Mouse (Mus musculus) MEL (cell line): ENCODE measurements around the gene Snrnp35. TPM values are rescaled to one million over a fixed set of nuclear protein-coding genes. Genes with fewer than 3 reads are reported as not detected.

Experiments used
- DNase-seq: peaks from one replicate; pipeline ENCODE4 v3.0.0; 2011; ENCODE audit warnings: low read depth, low spot score
- H3K27ac ChIP-seq: 2 replicates; pipeline ENCODE4 v1.5.1; 2012; ENCODE audit warnings: low read depth, mild to moderate bottlenecking, control low read depth, low read length, moderate library complexity; ENCODE audit not compliant: control insufficient read depth
- H3K27me3 ChIP-seq, 2 experiments: fragments of 150-350 bp in 1 of 2; sonication (generic) in 1 of 2; 2 replicates each; pipeline ENCODE4 v1.6.1; 2012; ENCODE audit warnings: low read length in 2 of 2, mild to moderate bottlenecking in 2 of 2, improper control_type of control experiment in 1 of 2, moderate library complexity in 1 of 2; ENCODE audit not compliant: insufficient read depth in 2 of 2, control insufficient read depth in 1 of 2
- H3K36me3 ChIP-seq, 2 experiments: 2 replicates each; pipeline ENCODE4 v1.6.1; 2012 to 2014; ENCODE audit warnings: low read length in 2 of 2, improper control_type of control experiment in 1 of 2, inconsistent platforms in 1 of 2, mild to moderate bottlenecking in 1 of 2; ENCODE audit not compliant: insufficient read depth in 2 of 2, control insufficient read depth in 1 of 2
- H3K4me1 ChIP-seq, 2 experiments: fragments of 150-350 bp in 1 of 2; sonication (generic) in 1 of 2; 2 replicates each; pipeline ENCODE4 v1.6.1; 2012; ENCODE audit warnings: low read length in 2 of 2, improper control_type of control experiment in 1 of 2, mild to moderate bottlenecking in 1 of 2; ENCODE audit not compliant: insufficient read depth in 2 of 2, control insufficient read depth in 1 of 2
- H3K4me3 ChIP-seq, 2 experiments: fragments of 150-350 bp in 1 of 2; sonication (generic) in 1 of 2; 2 replicates each; pipeline ENCODE4 v1.5.1; 2012; ENCODE audit warnings: low read depth in 2 of 2, low read length in 2 of 2, mild to moderate bottlenecking in 2 of 2, moderate library complexity in 2 of 2, control low read depth in 1 of 2, improper control_type of control experiment in 1 of 2; ENCODE audit not compliant: control insufficient read depth in 1 of 2, insufficient read depth in 1 of 2
- H3K79me2 ChIP-seq: 2 replicates; pipeline ENCODE4 v1.6.1; 2012; ENCODE audit warnings: mild to moderate bottlenecking, low read length, moderate library complexity; ENCODE audit not compliant: control insufficient read depth, poor library complexity, insufficient read depth
- H3K9ac ChIP-seq: 2 replicates; pipeline ENCODE4 v1.6.1; 2012; ENCODE audit warnings: low read depth, mild to moderate bottlenecking, control low read depth, low read length, moderate library complexity; ENCODE audit not compliant: control insufficient read depth, poor library complexity, severe bottlenecking
- H3K9me3 ChIP-seq: fragments of 150-350 bp; sonication (generic); replicated peaks from 2 replicates; pipeline ENCODE4 v1.6.1; 2012; ENCODE audit warnings: mild to moderate bottlenecking, low read length, improper control_type of control experiment, moderate library complexity; ENCODE audit not compliant: insufficient read depth
- BHLHE40 ChIP-seq: IDR thresholded peaks from 2 replicates; pipeline ENCODE4 v1.6.1; 2012; ENCODE audit warnings: low read depth, mild to moderate bottlenecking, inconsistent platforms, low read length, improper control_type of control experiment, borderline replicate concordance
- CTCF ChIP-seq, 3 experiments: IDR thresholded peaks in 2 of 3; conservative IDR thresholded peaks in 1 of 3; 2 replicates each; pipeline ENCODE4 v1.5.1; 2011 to 2012; ENCODE audit warnings: low read length in 3 of 3, low read depth in 2 of 3, mild to moderate bottlenecking in 2 of 3, improper control_type of control experiment in 1 of 3, inconsistent platforms in 1 of 3, mixed read lengths in 1 of 3, moderate library complexity in 1 of 3; ENCODE audit not compliant: control insufficient read depth in 1 of 3, insufficient read depth in 1 of 3, poor library complexity in 1 of 3, severe bottlenecking in 1 of 3
- E2F4 ChIP-seq: IDR thresholded peaks from 2 replicates; pipeline ENCODE4 v1.6.1; 2011; ENCODE audit warnings: low read depth, low read length, improper control_type of control experiment, borderline replicate concordance
- ETS1 ChIP-seq: IDR thresholded peaks from 2 replicates; pipeline ENCODE4 v1.6.1; 2012; ENCODE audit warnings: low read depth, mild to moderate bottlenecking, inconsistent platforms, low read length, improper control_type of control experiment, moderate library complexity
- GABPA ChIP-seq: IDR thresholded peaks from 2 replicates; pipeline ENCODE4 v1.6.1; 2012; ENCODE audit warnings: low read depth, mild to moderate bottlenecking, inconsistent platforms, low read length, improper control_type of control experiment, moderate library complexity
- GATA1 ChIP-seq: IDR thresholded peaks from 2 replicates; pipeline ENCODE4 v1.6.1; 2011; ENCODE audit warnings: low read depth, low read length, improper control_type of control experiment
- HCFC1 ChIP-seq: IDR thresholded peaks from 2 replicates; pipeline ENCODE4 v1.6.1; 2012; ENCODE audit warnings: low read depth, mild to moderate bottlenecking, inconsistent platforms, low read length, improper control_type of control experiment, moderate library complexity
- JUND ChIP-seq: IDR thresholded peaks from 2 replicates; pipeline ENCODE4 v1.6.1; 2011; ENCODE audit warnings: low read depth, mild to moderate bottlenecking, improper control_type of control experiment, low read length
- KAT2A ChIP-seq: conservative IDR thresholded peaks from 2 replicates; pipeline ENCODE4 v1.6.1; 2012; ENCODE audit warnings: low read depth, low read length, improper control_type of control experiment, inconsistent platforms
- MAFK ChIP-seq: IDR thresholded peaks from 2 replicates; pipeline ENCODE4 v1.6.1; 2011; ENCODE audit warnings: low read depth, mild to moderate bottlenecking, low read length, improper control_type of control experiment, borderline replicate concordance
- MAX ChIP-seq: IDR thresholded peaks from 2 replicates; pipeline ENCODE4 v1.6.1; 2011; ENCODE audit warnings: low read length, improper control_type of control experiment
- MEF2A ChIP-seq: IDR thresholded peaks from 2 replicates; pipeline ENCODE4 v1.6.1; 2014; ENCODE audit warnings: low read depth, mild to moderate bottlenecking, inconsistent platforms, low read length, improper control_type of control experiment; ENCODE audit not compliant: poor library complexity, insufficient replicate concordance, severe bottlenecking; ENCODE audit errors: extremely low read depth
- MXI1 ChIP-seq: IDR thresholded peaks from 2 replicates; pipeline ENCODE4 v1.6.1; 2011; ENCODE audit warnings: mild to moderate bottlenecking, low read depth, low read length, improper control_type of control experiment
- MYB ChIP-seq: IDR thresholded peaks from 2 replicates; pipeline ENCODE4 v1.6.1; 2011; ENCODE audit warnings: mild to moderate bottlenecking, low read depth, low read length, improper control_type of control experiment
- MYC ChIP-seq: IDR thresholded peaks from 2 replicates; pipeline ENCODE4 v1.6.1; 2011; ENCODE audit warnings: low read depth, mild to moderate bottlenecking, low read length, improper control_type of control experiment, moderate library complexity
- NELFE ChIP-seq: IDR thresholded peaks from 2 replicates; pipeline ENCODE4 v1.6.1; 2011; ENCODE audit warnings: low read depth, low read length, improper control_type of control experiment
- NRF1 ChIP-seq: IDR thresholded peaks from 2 replicates; pipeline ENCODE4 v1.6.1; 2014; ENCODE audit warnings: low read depth, mild to moderate bottlenecking, inconsistent platforms, low read length, improper control_type of control experiment, moderate library complexity; ENCODE audit not compliant: poor library complexity, insufficient read depth, severe bottlenecking
- POLR2A ChIP-seq, 2 experiments: IDR thresholded peaks; 2 replicates each; pipeline ENCODE4 v1.6.1; 2011 to 2012; ENCODE audit warnings: low read length in 2 of 2, mild to moderate bottlenecking in 2 of 2, control low read depth in 1 of 2, improper control_type of control experiment in 1 of 2, low read depth in 1 of 2, moderate library complexity in 1 of 2; ENCODE audit not compliant: control insufficient read depth in 1 of 2, insufficient read depth in 1 of 2, poor library complexity in 1 of 2
- POLR2AphosphoS2 ChIP-seq: IDR thresholded peaks from 2 replicates; pipeline ENCODE4 v1.6.1; 2011; ENCODE audit warnings: low read length, improper control_type of control experiment
- POLR2AphosphoS5 ChIP-seq: IDR thresholded peaks from 2 replicates; pipeline ENCODE4 v1.6.1; 2012; ENCODE audit warnings: low read depth, borderline replicate concordance, mild to moderate bottlenecking, inconsistent platforms, low read length, moderate library complexity, mixed read lengths
- RAD21 ChIP-seq: IDR thresholded peaks from 2 replicates; pipeline ENCODE4 v1.6.1; 2011; ENCODE audit warnings: mild to moderate bottlenecking, low read depth, low read length, improper control_type of control experiment
- RCOR1 ChIP-seq: IDR thresholded peaks from 2 replicates; pipeline ENCODE4 v1.6.1; 2012; ENCODE audit warnings: low read depth, mild to moderate bottlenecking, inconsistent platforms, low read length, improper control_type of control experiment
- SMC3 ChIP-seq: IDR thresholded peaks from 2 replicates; pipeline ENCODE4 v1.6.1; 2011; ENCODE audit warnings: low read depth, low read length, improper control_type of control experiment
- TAL1 ChIP-seq: IDR thresholded peaks from 2 replicates; pipeline ENCODE4 v1.6.1; 2012; ENCODE audit warnings: mild to moderate bottlenecking, inconsistent platforms, low read length, moderate library complexity, mixed read lengths
- TBP ChIP-seq: IDR thresholded peaks from 2 replicates; pipeline ENCODE4 v1.8.0; 2011; ENCODE audit warnings: low read depth, low read length, improper control_type of control experiment
- TCF12 ChIP-seq: IDR thresholded peaks from 2 replicates; pipeline ENCODE4 v1.6.1; 2014; ENCODE audit warnings: low read depth, mild to moderate bottlenecking, inconsistent platforms, low read length, improper control_type of control experiment, moderate library complexity
- UBTF ChIP-seq: IDR thresholded peaks from 2 replicates; pipeline ENCODE4 v1.6.1; 2012; ENCODE audit warnings: low read depth, mild to moderate bottlenecking, inconsistent platforms, low read length, improper control_type of control experiment, moderate library complexity, borderline replicate concordance; ENCODE audit not compliant: insufficient read depth
- USF1 ChIP-seq: IDR thresholded peaks from 2 replicates; pipeline ENCODE4 v1.6.1; 2014; ENCODE audit warnings: low read depth, mild to moderate bottlenecking, inconsistent platforms, low read length, improper control_type of control experiment, moderate library complexity
- USF2 ChIP-seq, 2 experiments: IDR thresholded peaks; 2 replicates each; pipeline ENCODE4 v1.6.1; 2011 to 2012; ENCODE audit warnings: improper control_type of control experiment in 2 of 2, low read length in 2 of 2, borderline replicate concordance in 1 of 2, inconsistent platforms in 1 of 2, low read depth in 1 of 2, mild to moderate bottlenecking in 1 of 2; ENCODE audit not compliant: insufficient read depth in 1 of 2
- ZC3H11A ChIP-seq: IDR thresholded peaks from 2 replicates; pipeline ENCODE4 v1.6.1; 2012; ENCODE audit warnings: low read depth, mild to moderate bottlenecking, inconsistent platforms, low read length, improper control_type of control experiment
- ZKSCAN1 ChIP-seq: IDR thresholded peaks from 2 replicates; pipeline ENCODE4 v1.6.1; 2012; ENCODE audit warnings: low read depth, mild to moderate bottlenecking, inconsistent platforms, low read length, improper control_type of control experiment, moderate library complexity
- polyA plus RNA-seq, 2 experiments: library from polyadenylated mRNA; stranded (reverse) in 1 of 2; unstranded in 1 of 2; fragments of >175 nt in 1 of 2; fragments of >200 nt in 1 of 2; gene quantifications; 2 replicates each; pipeline versions ENCODE4 v1.2.1 to v1.2.4; 2012; ENCODE audit warnings: low replicate concordance in 2 of 2, low read depth in 1 of 2; ENCODE audit not compliant: insufficient read length in 2 of 2, insufficient read depth in 1 of 2, missing spikeins in 1 of 2
- total RNA-seq: library from RNA; depleted of rRNA; stranded (reverse); fragments of 300-350 nt; gene quantifications from 2 replicates; pipeline ENCODE4 v1.2.3, GENCODE M21; 2012

The Snrnp35 gene
- total and polyA plus RNA-seq, 3 experiments = 11.7 to 18.3 TPM; not detected in 1

DNA sequence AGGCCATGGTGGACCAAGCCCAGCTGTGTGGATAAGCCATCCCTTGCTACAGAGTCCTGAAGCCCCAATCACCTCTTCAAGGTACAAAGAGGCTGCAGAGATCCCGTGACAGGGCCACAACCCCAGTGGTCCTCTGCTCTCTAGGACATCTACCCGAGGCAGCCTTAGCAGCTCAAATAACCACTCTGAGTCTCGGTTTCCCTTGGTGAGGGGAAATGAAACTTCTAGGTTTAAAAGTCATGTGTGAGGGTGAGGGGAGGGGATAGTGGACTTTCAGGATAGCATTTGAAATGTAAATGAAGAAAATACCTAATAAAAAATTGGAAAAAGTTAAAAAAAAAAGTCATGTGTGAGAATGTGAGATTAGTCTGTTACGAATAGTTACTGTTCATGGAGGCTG, 38.7 kb downstream of the Snrnp35 start:
- DNase-seq = no peak
- no peak overlapping the region for H3K4me3 ChIP-seq
- H3K27me3 ChIP-seq = no peaks in the 10 kb centered on the region
- no peaks in the 10 kb centered on the region for H3K79me2 ChIP-seq
- H3K9me3 ChIP-seq = no peaks in the 10 kb centered on the region
- TF ChIP-seq CTCF (IDR thresholded peaks at IDR 0.05 in 2 of 3, conservative IDR thresholded peaks at IDR 0.05 in 1 of 3; ENCODE audit: control insufficient read depth in 1 of 3, insufficient read depth in 1 of 3, low read depth in 2 of 3, low read length in 3 of 3, poor library complexity in 1 of 3, severe bottlenecking in 1 of 3) (no peak), UBTF (no peak), BHLHE40 (no peak), JUND (no peak), NRF1 (no peak), ZKSCAN1 (no peak), ETS1 (no peak), USF2 (IDR thresholded peaks at IDR 0.05; ENCODE audit: borderline replicate concordance in 1 of 2, insufficient read depth in 1 of 2, low read depth in 1 of 2, low read length in 2 of 2) (no peak), MEF2A (no peak), RCOR1 (no peak), GATA1 (no peak), GABPA (no peak), RAD21 (no peak), SMC3 (no peak), TAL1 (no peak), POLR2AphosphoS5 (no peak)
- no peak overlapping the region for H3K9ac ChIP-seq
- no peak overlapping the region for H3K27ac ChIP-seq
- no peaks in the 10 kb centered on the region for H3K36me3 ChIP-seq
- no peaks in the 10 kb centered on the region for H3K4me1 ChIP-seq

GRCm38 (mm10) chr5:124523032-124523431, 40.1 kb downstream of the Snrnp35 start:
- peak; percentile 71 for DNase-seq
- H3K79me2 ChIP-seq = no peaks in the 10 kb centered on the region
- H3K27me3 ChIP-seq = no peaks in the 10 kb centered on the region
- H3K4me1 ChIP-seq = no peaks in the 10 kb centered on the region
- H3K9ac ChIP-seq = no peak overlapping the region
- no peaks in the 10 kb centered on the region for H3K9me3 ChIP-seq
- no peaks in the 10 kb centered on the region for H3K36me3 ChIP-seq
- no peak for TF ChIP-seq POLR2AphosphoS2
- TF ChIP-seq TAL1 = no peak
- no peak for TF ChIP-seq ETS1
- no peak for TF ChIP-seq POLR2A (IDR thresholded peaks at IDR 0.05; ENCODE audit: control insufficient read depth in 1 of 2, insufficient read depth in 1 of 2, low read depth in 1 of 2, low read length in 2 of 2, poor library complexity in 1 of 2)
- TF ChIP-seq SMC3 = peak; percentile 45
- TF ChIP-seq MAX = no peak
- peak; percentile 41 for TF ChIP-seq ZC3H11A
- no peak for TF ChIP-seq MXI1
- no peak for TF ChIP-seq MYC
- peak; percentile 59 for TF ChIP-seq RAD21
- no peak for TF ChIP-seq TBP
- no peak for TF ChIP-seq USF1
- no peak for TF ChIP-seq HCFC1
- TF ChIP-seq KAT2A = no peak
- TF ChIP-seq MAFK = no peak
- TF ChIP-seq E2F4 = no peak
- no peak for TF ChIP-seq NELFE
- no peak for TF ChIP-seq TCF12
- peak; percentile 46 to 62 (median 55) for TF ChIP-seq CTCF (IDR thresholded peaks at IDR 0.05 in 2 of 3, conservative IDR thresholded peaks at IDR 0.05 in 1 of 3; ENCODE audit: control insufficient read depth in 1 of 3, insufficient read depth in 1 of 3, low read depth in 2 of 3, low read length in 3 of 3, poor library complexity in 1 of 3, severe bottlenecking in 1 of 3)
- no peak for TF ChIP-seq GABPA
- no peak for TF ChIP-seq MYB
- H3K27ac ChIP-seq = no peak overlapping the region
- no peak overlapping the region for H3K4me3 ChIP-seq
